Mouse (Mus musculus): ENCODE data around the gene Tmco5. TPM values are rescaled to one million over a fixed set of nuclear protein-coding genes. Genes with fewer than 3 reads are reported as not detected.

Tmco5 gene
- polyA plus RNA-seq (2012; rRNA removed) = not detected in 2 replicates

GRCm38 (mm10) chr2:116878391-116878790, at the start of gene Tmco5:
TSS of gene Tmco5 (plus strand) at chr2:116878691.

Other genes starting within 250 kb of the Tmco5 start
- 15.9 and 16.8 TPM in 2 replicates for gene Spred1, start 242.7 kb downstream of the Tmco5 start, polyA plus RNA-seq (2012; rRNA removed)